Mouse (Mus musculus) brain, embryonic 14.5 days (tissue): ENCODE results near the gene Osr1. TPM values are rescaled to one million over a fixed set of nuclear protein-coding genes. Genes with fewer than 3 reads are reported as not detected.

Experiments used
- DNase-seq: peaks from one replicate; pipeline ENCODE4 v3.0.0-alpha.2; 2011; ENCODE audit warnings: low read depth
- CTCF ChIP-seq: fragments of 200-500 bp; IDR thresholded peaks from 2 replicates; pipeline ENCODE4 v1.5.1; 2012; ENCODE audit warnings: inconsistent platforms, mild to moderate bottlenecking, moderate library complexity, borderline replicate concordance; ENCODE audit not compliant: insufficient read depth, insufficient read length; ENCODE audit errors: extremely low read depth
- POLR2A ChIP-seq: fragments of 200-500 bp; IDR thresholded peaks from 2 replicates; pipeline ENCODE4 v1.6.1; 2012; ENCODE audit warnings: mild to moderate bottlenecking, inconsistent platforms, borderline replicate concordance; ENCODE audit not compliant: poor library complexity, insufficient read depth, insufficient read length, severe bottlenecking; ENCODE audit errors: extremely low read depth
- polyA plus RNA-seq: library from polyadenylated mRNA; depleted of rRNA; stranded (reverse); fragments of >200 nt; gene quantifications from 2 replicates; pipeline ENCODE4 v1.2.3, GENCODE M21; 2012; rRNA removed

The Osr1 gene
- 8.6 and 14.3 TPM in 2 replicates for polyA plus RNA-seq

- no peak for TF ChIP-seq POLR2A
- peak; percentile 81 for TF ChIP-seq CTCF
- DNase-seq = peak; percentile 84
Measured at GRCm38 (mm10) chr12:9569971-9570370, at the start of gene Osr1. TSS of gene Osr1 (plus strand) at chr12:9570116.

GRCm38 (mm10) chr12:9550328-9550727, 19.6 kb upstream of the Osr1 start:
- no peak for TF ChIP-seq POLR2A
- TF ChIP-seq CTCF = no peak
- DNase-seq = no peak

DNA sequence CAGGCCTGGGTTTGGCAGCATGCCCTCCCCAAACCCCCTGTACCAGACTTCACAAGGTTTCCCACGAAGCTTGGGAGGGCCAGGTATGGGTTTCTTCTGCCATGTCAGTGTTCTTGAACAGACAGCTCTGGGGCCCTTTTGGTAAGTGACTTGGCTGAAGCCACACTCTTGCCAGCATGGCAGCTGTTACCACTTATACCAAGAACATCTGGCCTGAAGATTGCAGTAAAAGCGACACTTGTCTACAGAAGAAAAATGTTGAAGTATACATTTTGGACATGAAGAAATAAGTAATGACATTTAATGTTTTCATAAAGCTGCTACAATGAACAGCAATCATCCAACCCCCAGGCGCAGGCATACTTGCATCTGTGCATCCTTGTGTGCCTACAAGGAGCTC, 5.0 kb upstream of the Osr1 start:
- TF ChIP-seq POLR2A (no peak), CTCF (no peak)
- no peak for DNase-seq

DNA sequence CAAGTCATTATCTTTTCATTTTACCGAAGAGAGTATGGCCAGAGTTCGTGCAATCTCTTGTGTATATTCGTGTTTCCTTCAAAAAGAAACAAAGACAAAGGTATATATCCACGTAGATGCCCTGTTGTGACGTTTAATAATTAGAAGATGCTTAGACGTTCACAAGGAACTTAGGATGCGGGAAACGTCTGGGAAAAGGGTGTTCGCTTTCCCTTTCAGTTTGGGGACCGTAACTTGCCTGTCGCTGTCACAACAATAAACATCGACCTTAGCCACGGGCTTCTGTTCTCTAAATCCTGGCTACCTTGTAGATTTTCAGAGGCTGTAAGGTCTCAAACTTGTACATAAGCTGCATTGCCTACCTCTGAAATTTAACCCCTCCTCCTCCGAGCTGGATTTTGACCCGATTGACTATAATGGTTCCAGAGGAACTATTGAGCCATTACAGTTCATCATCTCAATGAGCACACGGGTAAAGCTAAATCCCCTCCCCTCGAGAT, 630 bp downstream of the Osr1 start:
- DNase-seq = no peak
- no peak for TF ChIP-seq CTCF
- TF ChIP-seq POLR2A = no peak

DNA sequence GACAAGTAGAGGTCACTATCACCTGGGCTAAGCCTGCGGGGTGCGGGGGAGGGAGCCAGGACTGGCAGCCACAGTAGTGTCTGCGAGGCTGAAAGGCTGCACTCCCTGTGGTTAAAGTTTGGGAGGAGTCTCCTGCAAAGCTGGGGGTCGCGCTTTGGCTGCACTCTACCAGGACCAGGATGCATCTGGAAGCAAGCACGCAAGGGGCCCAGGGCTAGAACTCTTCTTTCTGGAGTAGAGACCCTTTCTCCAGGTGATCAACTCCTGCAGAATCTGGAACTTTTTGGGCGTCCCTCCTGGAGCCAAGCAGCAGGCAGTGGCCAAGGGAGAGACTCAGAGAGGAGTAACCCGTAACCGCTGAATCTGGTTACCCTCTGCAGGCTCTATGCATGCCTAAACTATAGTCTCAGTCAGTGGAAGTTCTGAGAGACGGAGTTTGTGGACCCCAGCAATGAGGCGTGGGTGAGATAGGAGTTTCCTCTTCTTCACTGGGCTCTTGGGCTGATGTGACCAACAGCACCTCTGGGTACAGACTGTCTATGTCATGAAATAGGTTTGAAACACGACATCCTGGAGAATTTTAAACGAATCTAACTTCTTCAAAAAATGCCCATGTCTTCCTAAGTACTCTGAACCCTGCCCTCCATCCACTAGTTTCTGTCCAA, 1.5 kb downstream of the Osr1 start:
- TF ChIP-seq POLR2A (no peak), CTCF (no peak)

GRCm38 (mm10) chr12:9572022-9572421, 2.1 kb downstream of the Osr1 start:
- no peak for DNase-seq
- no peak for TF ChIP-seq POLR2A
- no peak for TF ChIP-seq CTCF

More for the DNA sequence above, 1.5 kb downstream of the Osr1 start:
- DNase-seq = no peak

DNA sequence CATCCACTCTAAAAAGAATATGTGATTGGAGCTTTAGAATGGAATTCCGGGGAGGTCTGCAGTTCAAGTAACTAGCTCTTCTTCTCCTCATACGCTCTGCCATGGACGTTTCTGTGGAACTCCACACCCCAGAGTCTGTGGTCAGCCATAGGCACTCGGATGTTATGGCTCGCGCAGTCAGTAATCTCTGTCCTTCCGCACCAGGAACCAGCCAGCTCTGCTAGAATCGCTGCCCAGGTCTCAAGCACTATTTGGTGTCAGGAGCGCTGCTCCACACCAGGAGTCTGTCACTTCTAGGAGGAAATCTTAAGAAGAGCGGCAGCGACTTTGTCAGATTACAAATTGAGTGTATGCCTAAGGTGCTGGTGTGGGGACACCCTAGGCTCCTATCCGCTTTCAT, 3.8 kb downstream of the Osr1 start:
- DNase-seq = no peak
- TF ChIP-seq CTCF (no peak), POLR2A (no peak)

DNA sequence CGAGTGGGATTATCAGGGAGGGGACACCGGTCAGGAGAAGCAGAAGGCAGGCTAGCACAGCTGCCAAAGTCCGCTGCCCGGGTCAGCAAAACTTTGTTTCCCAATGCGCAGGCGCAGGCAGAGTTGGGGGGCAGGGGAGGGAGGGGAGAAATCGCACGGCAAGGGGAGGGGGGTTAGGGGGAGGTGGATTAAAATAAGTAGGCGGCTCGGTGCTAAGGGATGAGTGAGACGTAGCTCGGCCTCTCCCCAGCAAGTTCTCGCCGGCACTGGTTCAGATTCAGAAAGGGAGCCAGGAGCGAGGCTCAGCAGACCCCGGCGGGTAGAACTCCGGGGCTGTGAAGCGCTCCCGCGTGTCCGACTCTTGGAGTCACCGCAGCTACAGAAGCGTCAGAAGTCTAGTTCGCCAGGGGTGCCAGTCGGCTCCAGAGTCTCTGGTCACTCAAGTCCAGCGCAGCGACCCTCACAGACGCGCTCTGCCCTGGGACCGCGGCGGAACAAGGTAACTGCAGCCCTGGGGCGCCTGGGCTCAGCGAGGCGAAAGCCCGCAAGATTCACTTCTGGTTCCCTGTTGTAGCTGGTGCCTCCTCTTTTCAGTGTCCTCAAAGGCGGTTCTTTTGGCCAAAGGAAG, 4.4 kb downstream of the Osr1 start:
- TF ChIP-seq POLR2A = no peak
- TF ChIP-seq CTCF = 0 out of 2 replicates have a peak, but pooled peaks have one; percentile 8
- DNase-seq = peak; percentile 43

- DNase-seq = peak; percentile 52
- TF ChIP-seq CTCF (no peak), POLR2A (no peak)
Measured at GRCm38 (mm10) chr12:9575158-9576042, 5.5 kb downstream of the Osr1 start.

GRCm38 (mm10) chr12:9576043-9576538, 6.2 kb downstream of the Osr1 start:
- peak; percentile 50 for DNase-seq
- TF ChIP-seq CTCF (no peak), POLR2A (no peak)

- no peak for TF ChIP-seq POLR2A
- TF ChIP-seq CTCF = no peak
- no peak for DNase-seq
Measured at GRCm38 (mm10) chr12:9577610-9578009, 7.7 kb downstream of the Osr1 start.

DNA sequence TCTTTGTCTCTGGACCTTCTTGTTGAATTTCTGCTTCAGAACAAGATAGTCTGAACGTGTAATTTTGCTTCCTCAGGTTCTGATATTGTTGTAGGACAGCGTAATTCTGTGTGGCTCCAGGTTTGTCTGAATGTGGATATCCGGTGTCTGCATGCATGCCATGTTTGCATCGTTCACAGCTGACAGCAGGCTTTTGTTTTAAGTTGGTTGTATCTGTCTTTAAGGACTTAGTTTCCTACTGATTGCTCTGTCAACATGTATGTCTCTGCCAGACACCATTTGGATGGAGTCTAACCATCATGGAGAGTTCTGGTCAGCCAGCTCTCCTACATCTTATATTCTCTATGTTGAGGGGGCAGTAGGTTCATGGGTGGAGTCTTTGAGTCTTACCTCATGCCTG, 8.7 kb downstream of the Osr1 start:
- DNase-seq = no peak
- TF ChIP-seq CTCF (no peak), POLR2A (no peak)
